Mouse (Mus musculus) brain, adult 2 months (tissue): ENCODE results near the gene Gmcl1.

Experiments
- DNase-seq: peaks from one replicate; pipeline ENCODE4 v3.0.0; 2011; ENCODE audit warnings: low read depth, low spot score

Gmcl1 gene

GRCm38 (mm10) chr6:86660161-86660877, 72.9 kb downstream of the Gmcl1 start:
- no peak for DNase-seq

GRCm38 (mm10) chr6:86658501-86658900, 74.7 kb downstream of the Gmcl1 start:
- DNase-seq: no peak

GRCm38 (mm10) chr6:86654270-86654916, 78.8 kb downstream of the Gmcl1 start:
- no peak for DNase-seq

DNA sequence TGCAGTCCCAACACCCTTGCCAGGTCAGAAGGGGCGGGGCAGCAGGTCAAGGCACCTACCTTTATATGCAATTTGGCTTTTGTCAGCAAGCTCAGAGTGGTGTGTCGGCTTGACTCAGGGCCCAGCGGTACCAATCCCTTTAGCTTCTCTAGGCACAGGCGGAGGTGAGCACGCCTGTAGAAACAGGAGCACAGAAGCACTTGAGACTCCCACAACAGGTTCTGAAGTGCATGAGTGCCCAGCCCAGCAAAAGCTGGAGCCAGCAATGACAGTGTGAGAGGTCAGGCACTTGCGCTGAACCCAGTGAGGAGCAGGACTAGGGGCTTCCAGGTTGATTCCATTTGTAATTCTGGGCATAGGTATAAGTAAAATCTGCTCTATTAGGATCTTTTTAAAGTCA, 80.2 kb downstream of the Gmcl1 start:
- DNase-seq: no peak

GRCm38 (mm10) chr6:86646143-86646542, 87.0 kb downstream of the Gmcl1 start:
- no peak for DNase-seq

GRCm38 (mm10) chr6:86645551-86645950, 87.6 kb downstream of the Gmcl1 start:
- DNase-seq: no peak

DNA sequence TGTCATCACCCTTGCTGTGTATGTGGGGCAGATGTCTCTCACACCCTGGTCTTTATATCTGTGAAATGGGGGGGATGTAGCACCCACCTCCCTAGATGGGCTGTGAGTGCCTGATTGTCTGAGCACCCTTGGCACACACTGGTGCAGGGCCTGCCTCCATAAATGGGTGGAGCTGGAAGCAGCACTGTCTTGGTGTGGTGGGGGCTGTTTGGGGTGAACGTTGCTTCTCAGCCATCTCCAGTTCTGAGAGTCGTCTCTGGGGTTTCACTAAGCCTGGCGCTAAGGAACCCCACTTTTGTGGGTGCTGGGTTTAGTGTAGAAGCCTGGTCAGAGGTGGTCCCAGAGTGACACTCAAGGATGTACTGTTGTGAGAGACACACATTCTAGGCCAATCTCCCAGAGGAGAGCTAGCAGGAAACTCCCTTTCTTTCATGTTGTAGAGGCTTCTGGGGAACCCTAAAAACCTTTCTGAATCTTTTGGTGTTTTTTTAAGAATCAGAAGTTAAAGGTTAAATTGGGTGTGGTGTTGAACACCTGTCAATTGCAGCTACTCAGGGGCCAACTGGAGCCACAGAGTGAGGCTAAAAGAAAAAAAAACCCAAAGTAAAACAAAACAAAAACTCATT, 88.3 kb downstream of the Gmcl1 start:
- DNase-seq: no peak
